Mouse (Mus musculus) spleen, postnatal 0 days (tissue): ENCODE measurements around the gene 9330161L09Rik. TPM values are rescaled to one million over a fixed set of nuclear protein-coding genes. Genes with fewer than 3 reads are reported as not detected.

Experiments used
- polyA plus RNA-seq: library from polyadenylated mRNA; unstranded; fragments of >200 nt; fragmentation: Nextera tagmentation; extraction: Ambion mirVana; gene quantifications from 2 replicates; pipeline ENCODE4 v1.2.1, GENCODE M21; 2015

9330161L09Rik gene
- polyA plus RNA-seq: 0.28 and 0.52 TPM in 2 replicates

GRCm38 (mm10) chr12:103407720-103408119 is at the start of gene 9330161L09Rik:
Gene 9330161L09Rik (minus strand): TSS chr12:103407820.

GRCm38 (mm10) chr12:103457140-103457539 is 49.5 kb upstream of the 9330161L09Rik start, which contains the start of gene Ifi27l2b:
Gene Ifi27l2b (minus strand): TSS chr12:103457223.

GRCm38 (mm10) chr12:103443524-103443923 is 35.9 kb upstream of the 9330161L09Rik start, which contains the start of gene Ifi27l2a:
Gene Ifi27l2a (minus strand): TSS chr12:103443680.

GRCm38 (mm10) chr12:103433986-103434731 is 26.5 kb upstream of the 9330161L09Rik start, which contains the start of gene Ifi27:
Gene Ifi27 (plus strand): TSS chr12:103434211.

GRCm38 (mm10) chr12:103425729-103426470 is 18.3 kb upstream of the 9330161L09Rik start, which contains the start of gene Ddx24:
Gene Ddx24 (minus strand): TSS chr12:103425830.

GRCm38 (mm10) chr12:103388505-103389347 is 18.9 kb downstream of the 9330161L09Rik start, which contains the start of gene Otub2:
Gene Otub2 (plus strand): TSS chr12:103388682.

Other genes with a start within 250 kb of the 9330161L09Rik start
- not detected in 2 replicates for gene Prima1, start 165.7 kb downstream of the 9330161L09Rik start, polyA plus RNA-seq
- gene Fam181a, start 96.8 kb downstream of the 9330161L09Rik start, polyA plus RNA-seq: not detected in 2 replicates
- 6.2 and 9.0 TPM in 2 replicates for gene Asb2, start 51.8 kb downstream of the 9330161L09Rik start, polyA plus RNA-seq
- gene Otub2, start 19.1 kb downstream of the 9330161L09Rik start, polyA plus RNA-seq: 16.8 and 18.1 TPM in 2 replicates
- gene Ddx24, start 18.0 kb upstream of the 9330161L09Rik start, polyA plus RNA-seq: 96.9 and 105 TPM in 2 replicates
- 85.4 and 87.8 TPM in 2 replicates for gene Ifi27, start 26.4 kb upstream of the 9330161L09Rik start, polyA plus RNA-seq
- 147 and 188 TPM in 2 replicates for gene Ifi27l2a, start 35.9 kb upstream of the 9330161L09Rik start, polyA plus RNA-seq
- gene Ifi27l2b, start 49.4 kb upstream of the 9330161L09Rik start, polyA plus RNA-seq: not detected in 2 replicates
- 0.11 and 0.42 TPM in 2 replicates for gene Ppp4r4, start 124.5 kb upstream of the 9330161L09Rik start, polyA plus RNA-seq
- not detected in 2 replicates for gene Serpina10, start 223.6 kb upstream of the 9330161L09Rik start, polyA plus RNA-seq
- gene Serpina6, start 249.4 kb upstream of the 9330161L09Rik start, polyA plus RNA-seq: not detected in 2 replicates